Mouse (Mus musculus) c-Kit-positive CD71-negative TER-119-negative erythroid progenitor cells, embryonic 14.5 days (primary cell): ENCODE data around the gene Ltc4s.

Experiments used
- DNase-seq: peaks from one replicate; pipeline ENCODE4 v3.0.0-alpha.2; 2013; ENCODE audit warnings: low read depth

The Ltc4s gene

DNA sequence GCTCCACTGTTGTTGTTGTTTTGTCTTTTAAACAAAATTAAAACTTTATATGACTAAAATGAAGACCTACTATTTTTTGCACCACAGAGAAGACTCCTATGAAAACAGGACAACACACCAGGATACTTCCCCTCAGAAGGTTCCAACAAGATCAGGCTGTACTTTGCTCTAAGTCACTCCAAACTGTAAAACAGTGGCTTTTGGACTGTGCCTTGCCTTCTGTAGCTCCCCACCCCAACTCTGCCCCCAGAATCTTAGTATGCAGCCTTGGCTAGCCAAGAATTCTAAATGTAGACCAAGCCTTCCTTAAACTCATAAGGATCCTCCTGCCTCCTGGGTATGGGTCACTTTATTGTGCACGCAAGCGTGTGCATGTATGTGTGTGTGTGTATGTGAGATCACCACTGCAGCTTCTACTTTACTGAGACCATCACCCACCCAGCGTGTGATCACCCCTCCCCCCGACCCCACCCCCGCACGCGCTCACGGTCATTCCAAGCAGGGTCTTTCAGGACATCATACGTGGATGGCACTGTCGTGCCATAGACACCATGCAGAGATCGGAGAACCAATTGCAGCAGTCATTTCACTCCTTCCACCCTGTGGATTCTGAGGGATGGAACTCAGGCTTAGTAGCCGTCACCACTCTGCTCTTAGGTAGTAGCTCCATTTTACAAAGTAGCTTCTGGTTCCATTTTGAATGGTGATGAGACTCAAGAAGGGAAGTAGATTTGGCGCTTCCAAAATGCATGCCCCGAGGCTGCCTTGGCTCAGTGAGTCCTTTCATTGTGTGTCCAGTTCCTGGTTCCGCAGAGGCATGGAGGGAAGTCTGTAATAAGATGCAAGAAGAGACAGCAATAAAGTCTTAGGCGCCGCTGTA, 14.4 kb downstream of the Ltc4s start:
- DNase-seq: no peak

DNA sequence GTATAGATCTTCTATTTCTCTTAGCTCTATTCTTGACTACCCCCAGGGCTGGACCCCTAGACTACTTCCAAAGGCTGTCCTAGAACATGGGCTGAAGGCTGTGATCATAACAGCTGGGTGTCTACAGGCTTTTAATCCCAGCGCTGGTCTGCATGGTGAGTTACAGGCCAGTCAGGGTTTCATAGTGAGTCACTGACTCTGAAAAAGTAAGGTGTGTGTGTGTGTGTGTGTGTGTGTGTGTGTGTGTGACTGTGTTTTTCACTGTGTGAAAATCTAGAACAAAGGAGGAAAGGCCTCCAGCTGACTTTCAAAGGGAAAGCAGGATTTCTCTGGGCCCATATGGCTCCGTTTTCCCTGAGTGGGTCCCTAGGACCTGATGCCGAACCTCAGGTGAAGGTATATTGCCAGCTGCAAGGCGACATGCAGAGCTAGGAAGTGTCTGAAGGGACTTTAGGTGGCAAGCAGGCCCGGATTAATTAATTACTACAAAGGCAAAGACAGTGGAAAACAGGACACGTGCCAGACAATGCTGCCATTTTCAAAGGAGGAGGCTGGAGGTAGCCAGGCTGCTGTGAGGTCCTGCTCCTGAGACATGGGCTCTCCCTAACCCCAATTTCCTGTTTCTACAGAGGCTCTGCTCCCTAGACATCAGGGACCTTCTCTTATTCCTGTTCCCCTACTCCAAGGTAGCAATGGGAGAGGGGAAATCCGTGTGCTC, 15.7 kb downstream of the Ltc4s start:
- no peak for DNase-seq

DNA sequence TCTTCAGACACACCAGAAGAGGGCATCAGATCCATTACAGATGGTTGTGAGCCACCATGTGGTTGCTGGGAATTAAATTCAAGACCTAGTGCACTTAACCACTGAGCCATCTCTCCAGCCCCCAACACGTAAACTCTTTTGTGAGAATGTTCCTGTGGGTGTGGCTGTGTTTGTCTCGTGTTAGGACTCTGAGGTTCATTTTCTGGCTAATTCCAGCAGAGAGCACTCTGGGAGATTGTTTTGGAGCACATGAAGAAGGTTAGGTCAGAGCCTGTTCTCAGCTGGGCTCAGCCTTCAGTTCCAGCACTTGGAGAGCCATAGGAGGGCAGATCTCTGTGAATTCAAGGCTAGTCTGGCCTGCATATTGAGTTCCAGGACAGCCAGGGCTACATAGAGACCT, 18.6 kb downstream of the Ltc4s start:
- DNase-seq: no peak

DNA sequence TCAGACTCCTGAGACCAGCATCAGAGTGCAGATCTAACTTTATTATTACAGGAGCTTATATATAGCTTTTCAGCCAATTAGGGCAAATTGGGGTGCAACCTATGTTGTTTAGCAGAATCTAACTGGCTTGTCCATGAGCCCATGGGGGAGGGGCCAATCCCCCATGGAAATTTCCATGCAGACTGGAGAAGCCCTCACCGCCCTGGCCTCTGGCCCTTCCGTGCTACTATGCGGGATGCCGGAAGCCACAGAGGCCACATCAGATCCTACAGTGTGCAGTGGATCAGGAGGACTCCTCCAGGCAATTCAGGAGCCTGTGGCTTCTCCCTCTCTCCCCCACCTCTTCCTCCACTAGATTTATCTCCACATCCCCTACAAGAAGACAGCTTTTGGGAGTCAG, 20.6 kb downstream of the Ltc4s start:
- DNase-seq: no peak

DNA sequence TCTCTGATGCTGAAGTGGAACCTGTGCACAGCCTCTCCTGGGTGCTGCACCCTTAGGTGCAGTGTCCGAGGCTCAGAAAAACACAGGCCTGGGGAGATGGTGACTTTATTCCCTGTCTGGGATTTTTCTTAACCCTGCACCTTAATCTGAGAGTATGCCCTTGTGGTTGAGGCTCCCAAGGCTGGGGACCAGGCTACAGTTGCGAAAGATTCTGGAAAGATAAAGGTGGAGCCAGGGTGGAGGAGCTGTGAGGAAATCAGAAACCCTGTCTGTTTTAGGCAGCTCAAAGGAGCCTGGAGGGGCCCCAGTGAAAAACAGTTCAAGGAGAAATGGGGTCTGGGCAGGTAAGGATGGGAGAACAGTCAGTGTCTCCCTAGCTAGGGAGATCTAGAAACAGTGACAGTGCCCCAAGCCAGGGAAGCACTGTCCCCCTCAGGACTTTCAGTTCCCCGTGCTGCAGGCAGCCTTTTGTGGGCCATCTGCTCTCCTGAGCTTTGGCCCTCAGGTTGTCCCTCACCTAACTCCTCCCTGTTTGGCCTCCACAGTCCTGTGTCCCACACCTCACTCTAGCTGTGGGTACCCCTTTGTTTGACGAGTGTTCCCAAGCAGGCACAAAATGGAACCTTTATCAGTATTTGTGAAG, 21.6 kb downstream of the Ltc4s start:
- DNase-seq: no peak

DNA sequence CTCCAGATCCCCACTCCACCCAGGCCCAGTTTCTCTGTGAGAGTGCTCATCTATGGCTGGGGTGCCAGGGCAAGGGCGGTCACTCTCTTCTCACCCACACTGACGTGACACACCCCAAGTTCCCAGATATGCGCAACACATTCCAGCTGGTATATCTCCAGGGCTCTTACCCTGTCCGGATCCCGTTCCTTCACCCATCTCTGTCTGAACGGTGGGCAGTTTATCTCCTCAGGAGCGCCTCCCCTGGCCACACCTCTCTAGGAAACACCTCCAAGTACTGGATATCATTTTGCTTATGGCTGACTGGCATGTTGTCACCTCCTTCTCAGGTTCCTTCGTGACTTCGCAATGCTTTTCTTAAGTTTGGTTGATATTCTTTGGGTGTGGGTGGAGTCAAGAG, 22.8 kb downstream of the Ltc4s start:
- no peak for DNase-seq

DNA sequence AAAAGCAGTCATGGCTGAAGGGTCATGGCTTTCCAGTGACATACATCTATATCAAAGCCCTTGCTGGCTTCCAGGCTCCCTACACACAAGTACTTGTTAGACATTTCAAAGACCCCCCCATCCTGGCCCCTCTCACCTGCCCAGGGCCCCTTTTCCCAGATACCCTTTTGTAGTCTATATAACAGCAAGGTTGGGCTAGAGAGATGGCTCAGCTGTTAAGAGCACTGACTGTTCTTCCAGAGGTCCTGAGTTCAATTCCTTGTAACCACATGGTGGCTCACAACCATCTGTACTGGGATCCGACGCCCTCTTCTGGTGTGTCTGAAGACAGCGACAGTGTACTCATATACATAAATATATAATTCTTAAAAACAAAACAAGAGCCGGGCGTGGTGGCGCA, 23.8 kb downstream of the Ltc4s start:
- DNase-seq: no peak

DNA sequence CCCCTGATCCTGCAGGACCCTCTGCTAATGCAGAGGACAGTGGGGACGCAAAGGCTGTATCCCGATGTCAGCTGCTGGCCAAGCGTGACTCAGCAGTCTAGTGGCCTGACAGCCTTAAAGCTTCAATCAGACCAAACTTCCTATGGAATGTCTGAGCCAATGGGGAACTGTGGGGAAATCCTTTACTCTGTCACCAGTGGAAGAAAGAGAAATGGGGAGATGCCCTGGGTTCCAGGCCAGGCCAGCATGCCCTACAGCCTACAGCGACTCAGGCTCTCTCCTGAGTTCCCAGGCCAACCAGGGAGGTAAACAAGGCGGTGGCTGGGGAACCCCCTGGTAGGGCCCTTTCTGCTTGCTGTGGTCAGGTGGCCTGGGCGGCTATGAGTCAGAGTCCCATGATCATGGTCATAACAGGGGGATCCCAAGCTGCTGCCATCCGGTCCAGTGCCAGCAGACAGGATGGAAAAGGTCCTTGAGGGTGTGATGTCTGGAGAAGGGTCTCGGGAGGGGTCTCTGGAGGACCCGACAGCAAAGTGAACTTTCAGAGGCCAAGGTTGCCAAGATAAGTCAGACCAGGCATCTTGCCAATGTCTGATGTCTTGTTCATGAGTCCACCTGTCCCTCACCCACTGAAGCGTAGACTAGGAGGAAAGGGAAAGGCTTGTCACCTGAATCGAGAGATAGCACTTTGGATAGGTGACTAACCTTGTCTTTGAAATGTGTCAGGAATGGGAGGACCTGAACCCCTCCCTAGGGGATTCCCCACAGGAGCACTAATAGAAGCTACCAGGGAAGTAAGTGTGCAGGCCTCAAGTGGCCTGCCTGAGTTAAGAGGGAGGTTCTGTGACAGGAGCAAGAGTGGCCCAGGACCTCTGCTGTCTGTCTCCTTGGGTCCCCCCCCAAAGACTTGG, 25.3 kb downstream of the Ltc4s start:
- DNase-seq: peak; percentile 53

DNA sequence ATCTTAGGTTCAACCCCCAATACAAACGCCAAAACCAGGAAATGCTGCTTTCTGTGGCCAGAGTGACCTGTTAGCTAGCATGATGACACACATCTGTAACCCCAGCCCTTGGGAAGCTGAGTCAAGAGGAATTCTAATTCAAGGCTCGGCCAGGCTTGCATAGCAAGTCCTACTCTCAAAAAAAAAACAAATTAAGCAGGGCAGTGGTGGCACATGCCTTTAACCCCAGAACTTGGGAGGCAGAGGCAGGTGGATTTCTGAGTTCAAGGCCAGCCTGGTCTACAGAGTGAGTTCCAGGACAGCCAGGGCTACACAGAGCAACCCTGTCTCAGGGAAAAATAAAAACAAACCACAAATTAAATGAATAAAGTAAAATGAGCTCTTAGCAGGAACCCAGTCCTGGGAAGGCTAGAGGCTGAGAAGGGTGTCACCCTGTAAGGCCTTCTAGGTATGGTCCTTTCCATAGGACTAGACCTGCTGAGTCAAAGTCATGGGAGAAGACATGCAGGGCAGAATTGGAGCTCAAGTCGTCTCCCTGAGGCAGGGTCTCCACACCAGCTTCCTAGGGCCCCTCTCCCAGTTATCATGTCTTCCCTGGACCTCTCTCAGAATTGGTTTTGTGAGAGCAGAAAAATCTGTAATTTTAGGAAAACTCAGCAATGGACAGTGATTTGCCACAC, 26.2 kb downstream of the Ltc4s start:
- no peak for DNase-seq

DNA sequence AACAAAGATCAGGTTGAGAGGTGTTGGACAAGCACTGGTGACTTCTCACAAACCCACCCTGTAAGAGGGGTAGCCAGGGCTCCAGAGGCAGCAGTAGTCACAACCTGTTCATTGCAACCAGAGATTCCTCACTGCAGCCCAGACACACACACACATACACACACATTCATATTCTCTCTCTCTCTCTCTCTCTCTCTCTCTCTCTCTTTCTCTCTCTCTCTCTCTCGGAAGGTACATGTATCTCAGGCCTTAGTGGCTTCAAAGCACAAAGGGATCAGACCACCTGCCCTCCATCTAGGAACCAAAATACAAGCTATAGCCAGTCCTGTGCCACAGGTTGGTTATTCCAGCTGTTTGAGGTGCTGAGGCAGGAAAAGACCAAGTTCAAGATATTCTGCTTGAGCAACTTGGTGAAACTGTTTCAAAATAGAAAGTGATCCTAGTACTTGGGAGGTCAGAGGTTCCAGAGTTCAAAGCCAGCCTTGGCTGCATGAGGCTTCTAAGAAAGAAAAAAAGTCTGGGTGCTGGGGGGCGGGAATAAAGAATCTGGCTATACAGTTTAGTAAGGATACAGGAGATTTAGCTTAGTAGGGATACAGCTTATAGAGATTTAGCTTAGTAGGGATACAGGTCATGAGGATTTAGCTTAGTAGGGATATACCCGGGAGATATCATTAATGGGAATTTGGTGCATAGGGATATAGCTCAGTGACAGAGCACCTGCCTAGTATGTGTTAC, 26.9 kb downstream of the Ltc4s start:
- DNase-seq: no peak

DNA sequence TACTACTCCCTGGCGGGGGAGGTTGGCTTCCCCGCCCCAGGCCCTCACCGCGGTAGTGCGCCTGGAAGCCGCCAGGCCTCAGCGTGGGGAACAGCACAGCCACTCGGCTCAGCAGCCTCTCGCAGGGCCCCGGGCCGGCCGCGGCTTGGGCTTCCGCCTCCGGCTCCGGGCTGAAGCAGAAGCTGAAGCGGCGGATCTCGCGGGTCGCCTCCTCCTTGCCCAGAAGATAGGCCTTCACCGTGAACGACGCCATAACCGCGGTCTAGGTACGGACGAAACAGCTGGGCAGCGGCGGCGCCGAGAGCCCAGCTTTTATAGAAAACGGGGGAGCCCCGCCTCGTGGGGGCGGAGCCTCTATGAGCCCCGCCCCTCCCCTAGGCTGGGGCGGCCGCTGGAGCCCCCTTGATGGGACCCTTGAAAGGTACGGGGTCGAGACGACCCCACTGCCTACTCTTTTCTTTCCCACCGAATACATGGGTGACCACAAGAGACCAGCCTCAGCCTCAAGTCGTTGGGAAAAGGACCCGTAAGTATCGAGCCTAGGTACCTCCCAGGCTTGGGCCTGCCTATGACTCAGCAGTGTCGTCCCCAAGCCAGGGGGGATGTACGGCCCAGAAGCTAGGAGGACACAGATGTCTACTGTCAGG, 27.8 kb downstream of the Ltc4s start, which contains the start of the genes Sqstm1 and Mgat4b:
Sqstm1 (minus strand) TSS at position 323 of the 647 bp plus-strand sequence.
Mgat4b (plus strand) TSS at position 386 of the 647 bp plus-strand sequence.
- peak; percentile 61 for DNase-seq

DNA sequence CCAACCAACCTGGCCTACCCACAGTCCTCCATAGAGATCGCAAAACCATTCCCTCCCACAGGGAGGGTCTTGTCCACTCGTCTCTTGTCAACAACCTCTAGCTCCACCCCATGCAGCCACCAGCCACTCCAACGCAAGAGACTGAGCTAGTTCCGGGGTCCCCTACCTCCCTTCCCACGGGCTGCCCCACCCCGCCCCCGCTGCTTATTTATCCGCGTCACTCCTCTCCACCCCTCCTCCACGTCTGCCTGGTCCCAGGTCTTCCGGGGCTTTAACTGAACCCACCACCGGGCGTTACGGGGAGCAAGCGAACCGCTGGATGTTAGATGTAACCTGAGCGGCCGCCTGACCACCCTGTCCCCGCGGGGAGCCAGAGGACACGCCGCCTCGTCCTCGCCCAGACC, 28.3 kb downstream of the Ltc4s start:
- DNase-seq: peak; percentile 85

DNA sequence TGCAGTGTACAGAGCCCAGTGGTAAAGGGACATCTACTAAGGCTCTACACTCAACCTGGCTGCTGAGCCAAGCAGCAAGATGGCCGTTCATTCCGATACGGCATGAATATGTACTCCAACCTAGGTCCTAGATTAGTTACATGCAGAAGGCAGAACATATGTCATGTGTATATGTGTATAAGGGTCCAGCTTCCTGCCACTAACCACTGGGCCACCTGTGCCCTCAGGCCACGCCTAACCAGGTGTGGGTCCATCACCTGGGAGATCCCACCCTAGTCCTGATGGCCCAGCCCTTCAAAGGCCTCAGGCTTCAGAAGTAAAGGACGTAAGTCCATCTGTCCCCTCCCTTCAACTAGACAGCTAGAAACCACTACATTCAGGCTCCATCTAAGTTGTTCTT, 30.4 kb downstream of the Ltc4s start:
- DNase-seq: no peak

DNA sequence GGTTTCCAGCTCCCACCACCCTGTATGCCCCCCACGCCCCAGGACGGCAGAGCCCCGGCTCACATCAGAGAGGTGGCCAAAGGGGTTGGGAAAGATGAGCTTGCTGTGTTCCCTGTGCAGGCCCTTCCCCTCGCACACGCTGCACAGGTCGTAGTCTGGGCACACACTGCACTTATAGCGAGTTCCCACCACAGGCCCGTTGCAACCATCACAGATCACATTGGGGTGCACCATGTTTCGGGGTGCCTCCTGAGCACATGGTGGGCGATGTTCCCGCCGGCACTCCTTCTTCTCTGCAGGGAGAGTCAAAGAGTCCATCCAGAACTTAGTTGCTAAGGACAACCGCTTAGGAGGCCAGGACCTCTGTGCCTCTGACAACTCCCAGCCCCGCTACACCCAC, 31.1 kb downstream of the Ltc4s start:
- DNase-seq: no peak

DNA sequence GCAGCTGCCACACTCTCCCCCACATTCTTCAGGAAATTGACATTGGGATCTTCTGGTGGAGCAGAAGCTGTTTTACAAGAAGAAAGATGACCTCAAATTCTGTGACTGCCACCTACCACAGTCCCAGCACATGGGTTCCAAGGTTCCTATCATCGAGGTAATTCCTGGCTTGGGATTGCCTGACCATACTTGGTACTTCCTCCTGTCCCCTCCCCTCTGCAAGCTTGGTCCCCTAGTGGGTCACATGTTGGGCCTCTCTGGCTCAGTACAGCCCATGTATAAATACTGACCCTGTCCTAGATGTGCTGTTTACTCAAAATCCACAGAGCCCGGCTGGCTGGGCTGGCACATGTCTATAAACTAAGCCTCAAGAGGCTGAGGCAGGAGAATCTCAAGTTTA, 32.4 kb downstream of the Ltc4s start:
- DNase-seq: no peak

DNA sequence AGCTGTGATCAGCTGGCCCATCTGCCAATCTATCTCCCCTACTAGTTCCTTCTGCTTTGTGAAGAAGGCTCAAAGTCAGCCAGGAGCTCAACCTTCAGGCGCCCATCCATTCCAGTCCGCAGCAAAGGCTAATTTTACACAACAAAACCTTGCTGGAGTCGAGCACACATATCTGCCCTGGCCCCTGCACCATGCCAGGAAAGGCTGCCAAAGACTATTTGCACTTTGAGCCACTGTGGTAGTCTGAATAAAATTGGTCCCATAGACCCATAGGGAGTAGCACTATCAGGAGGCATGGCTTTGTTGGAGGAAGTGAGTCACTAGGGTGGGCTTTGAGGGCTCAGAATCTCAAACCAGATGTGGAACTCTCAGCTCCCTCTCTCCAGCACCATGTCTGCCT, 33.0 kb downstream of the Ltc4s start:
- DNase-seq: no peak

DNA sequence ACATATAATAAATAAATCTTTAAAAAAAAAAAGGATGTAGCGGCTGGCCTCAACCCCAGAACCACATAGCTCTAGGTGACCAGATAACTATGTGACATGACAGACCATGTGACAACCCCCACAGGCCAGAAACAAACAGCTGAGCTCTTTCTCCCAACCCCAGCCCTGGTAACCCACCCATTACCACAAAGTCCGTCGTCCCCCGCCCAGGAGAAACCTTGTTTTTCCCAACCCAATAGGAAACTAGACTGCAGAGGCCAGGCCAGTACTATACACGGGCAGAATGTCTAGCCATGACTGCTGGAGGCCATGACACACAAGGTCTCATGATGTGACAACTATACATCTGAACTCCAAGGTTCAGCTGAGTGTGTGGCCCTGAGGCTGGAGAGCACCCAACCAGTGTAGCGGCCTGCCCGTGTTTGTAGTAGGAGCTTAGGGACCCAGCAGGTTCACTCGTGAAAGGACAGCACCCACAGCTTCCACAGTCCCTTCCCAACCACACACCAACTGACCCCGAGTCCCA, 35.1 kb downstream of the Ltc4s start:
- DNase-seq: no peak

DNA sequence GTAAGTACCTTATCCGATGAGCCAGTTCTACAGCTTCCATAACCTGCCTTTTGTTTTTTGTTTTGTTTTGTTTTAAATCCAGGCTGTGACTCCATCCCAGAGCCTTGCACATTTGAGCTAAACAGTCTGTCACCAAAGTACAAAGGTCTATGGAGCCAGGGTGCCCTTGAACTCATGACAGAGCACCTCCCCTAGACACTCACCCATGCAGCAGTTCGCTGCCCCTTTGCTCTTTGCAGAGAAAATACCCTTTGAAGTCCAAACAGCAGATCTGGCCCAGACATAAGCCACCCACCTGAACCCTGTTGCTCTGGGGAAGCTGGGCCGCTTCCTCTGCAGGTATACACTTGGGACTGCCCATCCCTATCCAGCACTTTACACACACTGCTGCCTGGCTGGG, 36.8 kb downstream of the Ltc4s start:
- DNase-seq: no peak

DNA sequence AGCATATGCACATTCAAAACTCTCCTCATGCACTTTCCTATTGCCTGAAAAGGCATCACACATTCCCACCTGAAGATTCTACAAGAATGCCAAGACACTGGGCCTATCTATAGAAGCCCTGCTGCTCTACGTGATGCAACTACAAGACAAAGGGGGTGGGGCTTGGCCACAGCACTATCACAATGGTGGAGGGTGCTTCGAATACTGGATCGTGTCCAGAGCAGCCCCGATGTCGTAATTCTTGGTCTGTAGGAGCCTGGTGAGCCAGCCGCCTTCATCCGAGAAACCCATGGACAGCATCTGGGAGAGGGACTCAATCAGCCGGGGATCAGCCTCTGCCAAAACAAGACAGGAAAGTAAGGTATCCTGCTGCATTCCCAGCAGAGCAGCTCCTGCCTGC, 37.8 kb downstream of the Ltc4s start:
- no peak for DNase-seq

DNA sequence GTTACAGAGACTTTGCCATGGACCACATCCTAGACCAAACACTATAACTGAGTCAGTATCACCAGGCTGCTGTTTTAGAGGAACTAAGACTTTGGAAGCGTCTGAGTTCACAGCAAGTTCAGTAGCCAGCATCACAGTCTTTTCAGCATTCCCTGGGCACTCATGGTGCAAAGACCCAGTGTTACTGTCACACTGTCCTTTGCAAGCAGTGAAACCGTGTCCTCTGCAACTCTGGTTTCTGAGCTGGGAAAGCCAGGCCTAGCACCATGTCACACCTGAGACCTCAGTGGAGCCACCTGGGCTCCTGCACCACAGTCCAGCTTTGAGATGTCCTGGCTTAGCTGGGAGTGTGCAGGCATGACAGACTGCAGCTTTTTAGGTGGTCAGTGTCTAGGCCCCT, 39.5 kb downstream of the Ltc4s start:
- no peak for DNase-seq
